Mouse (Mus musculus) MEL (cell line): Measurements from ENCODE around the gene Mrtfa. TPM values are rescaled to one million over a fixed set of nuclear protein-coding genes. Genes with fewer than 3 reads are reported as not detected.

Experiments
- DNase-seq: peaks from one replicate; pipeline ENCODE4 v3.0.0; 2011; ENCODE audit warnings: low read depth, low spot score
- H3K27ac ChIP-seq: 2 replicates; pipeline ENCODE4 v1.5.1; 2012; ENCODE audit warnings: low read depth, mild to moderate bottlenecking, control low read depth, low read length, moderate library complexity; ENCODE audit not compliant: control insufficient read depth
- H3K27me3 ChIP-seq, 2 experiments: fragments of 150-350 bp in 1 of 2; sonication (generic) in 1 of 2; 2 replicates each; pipeline ENCODE4 v1.6.1; 2012; ENCODE audit warnings: low read length in 2 of 2, mild to moderate bottlenecking in 2 of 2, improper control_type of control experiment in 1 of 2, moderate library complexity in 1 of 2; ENCODE audit not compliant: insufficient read depth in 2 of 2, control insufficient read depth in 1 of 2
- H3K36me3 ChIP-seq, 2 experiments: 2 replicates each; pipeline ENCODE4 v1.6.1; 2012 to 2014; ENCODE audit warnings: low read length in 2 of 2, improper control_type of control experiment in 1 of 2, inconsistent platforms in 1 of 2, mild to moderate bottlenecking in 1 of 2; ENCODE audit not compliant: insufficient read depth in 2 of 2, control insufficient read depth in 1 of 2
- H3K4me1 ChIP-seq, 2 experiments: fragments of 150-350 bp in 1 of 2; sonication (generic) in 1 of 2; 2 replicates each; pipeline ENCODE4 v1.6.1; 2012; ENCODE audit warnings: low read length in 2 of 2, improper control_type of control experiment in 1 of 2, mild to moderate bottlenecking in 1 of 2; ENCODE audit not compliant: insufficient read depth in 2 of 2, control insufficient read depth in 1 of 2
- H3K4me3 ChIP-seq, 2 experiments: fragments of 150-350 bp in 1 of 2; sonication (generic) in 1 of 2; 2 replicates each; pipeline ENCODE4 v1.5.1; 2012; ENCODE audit warnings: low read depth in 2 of 2, low read length in 2 of 2, mild to moderate bottlenecking in 2 of 2, moderate library complexity in 2 of 2, control low read depth in 1 of 2, improper control_type of control experiment in 1 of 2; ENCODE audit not compliant: control insufficient read depth in 1 of 2, insufficient read depth in 1 of 2
- H3K79me2 ChIP-seq: 2 replicates; pipeline ENCODE4 v1.6.1; 2012; ENCODE audit warnings: mild to moderate bottlenecking, low read length, moderate library complexity; ENCODE audit not compliant: control insufficient read depth, poor library complexity, insufficient read depth
- H3K9ac ChIP-seq: 2 replicates; pipeline ENCODE4 v1.6.1; 2012; ENCODE audit warnings: low read depth, mild to moderate bottlenecking, control low read depth, low read length, moderate library complexity; ENCODE audit not compliant: control insufficient read depth, poor library complexity, severe bottlenecking
- H3K9me3 ChIP-seq: fragments of 150-350 bp; sonication (generic); replicated peaks from 2 replicates; pipeline ENCODE4 v1.6.1; 2012; ENCODE audit warnings: mild to moderate bottlenecking, low read length, improper control_type of control experiment, moderate library complexity; ENCODE audit not compliant: insufficient read depth
- CHD1 ChIP-seq: IDR thresholded peaks from 2 replicates; pipeline ENCODE4 v1.6.1; 2012; ENCODE audit warnings: low read depth, mild to moderate bottlenecking, inconsistent platforms, low read length, improper control_type of control experiment
- CHD2 ChIP-seq: IDR thresholded peaks from 2 replicates; pipeline ENCODE4 v1.6.1; 2011; ENCODE audit warnings: low read length, improper control_type of control experiment
- E2F4 ChIP-seq: IDR thresholded peaks from 2 replicates; pipeline ENCODE4 v1.6.1; 2011; ENCODE audit warnings: low read depth, low read length, improper control_type of control experiment, borderline replicate concordance
- EP300 ChIP-seq, 2 experiments: IDR thresholded peaks; 2 replicates each; pipeline ENCODE4 v1.6.1; 2011; ENCODE audit warnings: improper control_type of control experiment in 2 of 2, low read length in 2 of 2, low read depth in 1 of 2, mild to moderate bottlenecking in 1 of 2
- ETS1 ChIP-seq: IDR thresholded peaks from 2 replicates; pipeline ENCODE4 v1.6.1; 2012; ENCODE audit warnings: low read depth, mild to moderate bottlenecking, inconsistent platforms, low read length, improper control_type of control experiment, moderate library complexity
- GATA1 ChIP-seq: IDR thresholded peaks from 2 replicates; pipeline ENCODE4 v1.6.1; 2011; ENCODE audit warnings: low read depth, low read length, improper control_type of control experiment
- HCFC1 ChIP-seq: IDR thresholded peaks from 2 replicates; pipeline ENCODE4 v1.6.1; 2012; ENCODE audit warnings: low read depth, mild to moderate bottlenecking, inconsistent platforms, low read length, improper control_type of control experiment, moderate library complexity
- JUND ChIP-seq: IDR thresholded peaks from 2 replicates; pipeline ENCODE4 v1.6.1; 2011; ENCODE audit warnings: low read depth, mild to moderate bottlenecking, improper control_type of control experiment, low read length
- KAT2A ChIP-seq: conservative IDR thresholded peaks from 2 replicates; pipeline ENCODE4 v1.6.1; 2012; ENCODE audit warnings: low read depth, low read length, improper control_type of control experiment, inconsistent platforms
- MAFK ChIP-seq: IDR thresholded peaks from 2 replicates; pipeline ENCODE4 v1.6.1; 2011; ENCODE audit warnings: low read depth, mild to moderate bottlenecking, low read length, improper control_type of control experiment, borderline replicate concordance
- MXI1 ChIP-seq: IDR thresholded peaks from 2 replicates; pipeline ENCODE4 v1.6.1; 2011; ENCODE audit warnings: mild to moderate bottlenecking, low read depth, low read length, improper control_type of control experiment
- MYB ChIP-seq: IDR thresholded peaks from 2 replicates; pipeline ENCODE4 v1.6.1; 2011; ENCODE audit warnings: mild to moderate bottlenecking, low read depth, low read length, improper control_type of control experiment
- NELFE ChIP-seq: IDR thresholded peaks from 2 replicates; pipeline ENCODE4 v1.6.1; 2011; ENCODE audit warnings: low read depth, low read length, improper control_type of control experiment
- NRF1 ChIP-seq: IDR thresholded peaks from 2 replicates; pipeline ENCODE4 v1.6.1; 2014; ENCODE audit warnings: low read depth, mild to moderate bottlenecking, inconsistent platforms, low read length, improper control_type of control experiment, moderate library complexity; ENCODE audit not compliant: poor library complexity, insufficient read depth, severe bottlenecking
- POLR2A ChIP-seq, 2 experiments: IDR thresholded peaks; 2 replicates each; pipeline ENCODE4 v1.6.1; 2011 to 2012; ENCODE audit warnings: low read length in 2 of 2, mild to moderate bottlenecking in 2 of 2, control low read depth in 1 of 2, improper control_type of control experiment in 1 of 2, low read depth in 1 of 2, moderate library complexity in 1 of 2; ENCODE audit not compliant: control insufficient read depth in 1 of 2, insufficient read depth in 1 of 2, poor library complexity in 1 of 2
- POLR2AphosphoS2 ChIP-seq: IDR thresholded peaks from 2 replicates; pipeline ENCODE4 v1.6.1; 2011; ENCODE audit warnings: low read length, improper control_type of control experiment
- POLR2AphosphoS5 ChIP-seq: IDR thresholded peaks from 2 replicates; pipeline ENCODE4 v1.6.1; 2012; ENCODE audit warnings: low read depth, borderline replicate concordance, mild to moderate bottlenecking, inconsistent platforms, low read length, moderate library complexity, mixed read lengths
- RAD21 ChIP-seq: IDR thresholded peaks from 2 replicates; pipeline ENCODE4 v1.6.1; 2011; ENCODE audit warnings: mild to moderate bottlenecking, low read depth, low read length, improper control_type of control experiment
- RCOR1 ChIP-seq: IDR thresholded peaks from 2 replicates; pipeline ENCODE4 v1.6.1; 2012; ENCODE audit warnings: low read depth, mild to moderate bottlenecking, inconsistent platforms, low read length, improper control_type of control experiment
- TAL1 ChIP-seq: IDR thresholded peaks from 2 replicates; pipeline ENCODE4 v1.6.1; 2012; ENCODE audit warnings: mild to moderate bottlenecking, inconsistent platforms, low read length, moderate library complexity, mixed read lengths
- TCF12 ChIP-seq: IDR thresholded peaks from 2 replicates; pipeline ENCODE4 v1.6.1; 2014; ENCODE audit warnings: low read depth, mild to moderate bottlenecking, inconsistent platforms, low read length, improper control_type of control experiment, moderate library complexity
- UBTF ChIP-seq: IDR thresholded peaks from 2 replicates; pipeline ENCODE4 v1.6.1; 2012; ENCODE audit warnings: low read depth, mild to moderate bottlenecking, inconsistent platforms, low read length, improper control_type of control experiment, moderate library complexity, borderline replicate concordance; ENCODE audit not compliant: insufficient read depth
- USF2 ChIP-seq, 2 experiments: IDR thresholded peaks; 2 replicates each; pipeline ENCODE4 v1.6.1; 2011 to 2012; ENCODE audit warnings: improper control_type of control experiment in 2 of 2, low read length in 2 of 2, borderline replicate concordance in 1 of 2, inconsistent platforms in 1 of 2, low read depth in 1 of 2, mild to moderate bottlenecking in 1 of 2; ENCODE audit not compliant: insufficient read depth in 1 of 2
- ZKSCAN1 ChIP-seq: IDR thresholded peaks from 2 replicates; pipeline ENCODE4 v1.6.1; 2012; ENCODE audit warnings: low read depth, mild to moderate bottlenecking, inconsistent platforms, low read length, improper control_type of control experiment, moderate library complexity
- ZNF384 ChIP-seq: IDR thresholded peaks from 2 replicates; pipeline ENCODE4 v1.6.1; 2012; ENCODE audit warnings: low read depth, mild to moderate bottlenecking, inconsistent platforms, low read length, improper control_type of control experiment
- polyA plus RNA-seq, 2 experiments: library from polyadenylated mRNA; stranded (reverse) in 1 of 2; unstranded in 1 of 2; fragments of >175 nt in 1 of 2; fragments of >200 nt in 1 of 2; gene quantifications; 2 replicates each; pipeline versions ENCODE4 v1.2.1 to v1.2.4; 2012; ENCODE audit warnings: low replicate concordance in 2 of 2, low read depth in 1 of 2; ENCODE audit not compliant: insufficient read length in 2 of 2, insufficient read depth in 1 of 2, missing spikeins in 1 of 2
- total RNA-seq: library from RNA; depleted of rRNA; stranded (reverse); fragments of 300-350 nt; gene quantifications from 2 replicates; pipeline ENCODE4 v1.2.3, GENCODE M21; 2012

The Mrtfa gene
- total and polyA plus RNA-seq, 3 experiments = 2.6 to 11.9 TPM; not detected in 1

DNA sequence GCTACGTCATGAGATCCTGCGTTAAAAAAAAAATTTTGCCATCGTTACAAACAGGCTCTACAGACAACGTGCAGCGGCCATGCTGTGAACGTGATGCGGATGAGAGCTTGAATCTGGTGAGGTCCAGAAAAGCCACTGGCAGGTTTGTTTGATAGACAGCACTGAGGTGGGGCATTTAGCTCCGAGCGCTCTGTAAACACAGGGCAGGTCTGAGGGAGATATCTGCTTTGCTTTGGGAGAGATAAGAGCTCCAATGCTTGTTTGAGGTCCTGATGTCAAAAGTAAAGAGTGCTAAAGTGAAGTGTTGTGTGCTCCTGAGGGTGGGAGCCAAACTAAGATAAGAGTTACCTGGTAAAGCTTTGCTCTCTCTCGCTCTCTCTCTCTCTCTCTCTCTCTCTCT is 6.6 kb upstream of the Mrtfa start:
- no peak overlapping the region for H3K27ac ChIP-seq
- no peaks in the 10 kb centered on the region for H3K27me3 ChIP-seq
- H3K4me3 ChIP-seq = no peak overlapping the region
- 0 out of 2 replicates have a peak, but pooled peaks have one; percentile 8 for TF ChIP-seq ETS1
- peak; percentile 65 for TF ChIP-seq GATA1
- no peak for TF ChIP-seq TAL1
- TF ChIP-seq UBTF = no peak
- TF ChIP-seq RCOR1 = peak; percentile 22; the same call in 1 of the 2 replicates
- TF ChIP-seq MYB = no peak
- 0 out of 2 replicates have a peak, but pooled peaks have one; percentile 23 for TF ChIP-seq MXI1
- no peaks in the 10 kb centered on the region for H3K79me2 ChIP-seq
- no peaks in the 10 kb centered on the region for H3K9me3 ChIP-seq
- DNase-seq = peak; percentile 50
- no peaks in the 10 kb centered on the region for H3K36me3 ChIP-seq
- H3K9ac ChIP-seq = no peak overlapping the region
- H3K4me1 ChIP-seq = peaks cover 0 to 6% of the 10 kb centered on the region in 2 experiments; a peak in 2 of 4 replicates

DNA sequence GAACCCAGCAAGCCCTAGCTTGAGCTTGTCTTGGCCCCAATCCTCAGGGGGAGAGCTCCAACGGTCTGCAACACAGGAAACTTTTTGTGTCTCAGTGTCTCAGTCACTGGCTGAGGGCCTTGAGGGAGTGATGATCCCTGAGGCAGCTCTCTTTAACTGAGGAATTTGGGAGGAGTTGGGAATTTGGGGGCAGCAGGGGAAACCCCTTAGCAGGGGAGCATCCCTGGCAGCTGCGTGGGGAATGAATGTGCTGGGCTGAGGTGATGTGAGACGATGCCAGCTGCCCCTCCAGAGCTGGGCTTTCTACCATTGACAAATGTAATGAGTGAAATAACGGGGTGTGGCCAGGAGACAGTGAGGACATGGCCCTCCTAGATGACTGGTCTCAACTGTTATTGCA is 4.9 kb upstream of the Mrtfa start:
- TF ChIP-seq RAD21 (no peak), POLR2A (IDR thresholded peaks at IDR 0.05; ENCODE audit: control insufficient read depth in 1 of 2, insufficient read depth in 1 of 2, low read depth in 1 of 2, low read length in 2 of 2, poor library complexity in 1 of 2) (no peak), MXI1 (no peak), MAFK (no peak), JUND (no peak), ZKSCAN1 (no peak), EP300 (IDR thresholded peaks at IDR 0.05; ENCODE audit: low read depth in 1 of 2, low read length in 2 of 2) (no peak), E2F4 (no peak), RCOR1 (no peak), CHD1 (no peak)
- TF ChIP-seq, all 39 proteins: peak for 0
- Histone ChIP-seq H3K27ac (no peak overlapping the region), H3K79me2 (no peaks in the 10 kb centered on the region), H3K4me1 (peaks cover 3 to 11% of the 10 kb centered on the region in 2 experiments; a peak in 2 of 4 replicates), H3K9me3 (no peaks in the 10 kb centered on the region), H3K4me3 (no peak overlapping the region), H3K9ac (no peak overlapping the region), H3K36me3 (0 out of 4 replicates have a peak, but pooled peaks cover 0 to 2% of the 10 kb centered on the region in 2 experiments), H3K27me3 (no peaks in the 10 kb centered on the region)
- DNase-seq = no peak

DNA sequence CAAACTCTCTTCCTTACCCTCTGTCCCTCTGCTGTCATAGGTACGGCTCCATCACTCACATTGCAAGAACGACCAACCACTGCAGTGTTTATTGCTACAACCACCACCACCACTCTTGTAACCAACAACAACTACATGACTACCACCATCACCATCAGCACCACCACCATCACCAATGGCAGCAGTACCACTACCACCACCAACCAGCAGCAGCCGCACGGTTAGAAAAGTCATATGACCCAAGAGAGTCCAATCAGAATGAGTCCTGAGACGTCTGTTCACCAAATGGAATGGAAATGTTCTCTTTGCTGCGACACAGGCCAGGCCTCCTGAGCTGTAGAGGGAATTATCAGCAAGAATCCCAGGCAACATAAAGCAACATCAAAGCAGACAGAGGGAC is 4.2 kb upstream of the Mrtfa start:
- no peaks in the 10 kb centered on the region for H3K27me3 ChIP-seq
- no peaks in the 10 kb centered on the region for H3K9me3 ChIP-seq
- DNase-seq = no peak
- H3K27ac ChIP-seq = no peak overlapping the region
- H3K36me3 ChIP-seq = 0 out of 4 replicates have a peak, but pooled peaks cover 0 to 2% of the 10 kb centered on the region in 2 experiments
- peaks cover 3 to 14% of the 10 kb centered on the region in 2 experiments; a peak in 2 of 4 replicates for H3K4me1 ChIP-seq
- peaks cover 2% of the 10 kb centered on the region for H3K79me2 ChIP-seq
- H3K9ac ChIP-seq = no peak overlapping the region
- no peak overlapping the region for H3K4me3 ChIP-seq
- TF ChIP-seq TCF12 = no peak
- no peak for TF ChIP-seq E2F4
- no peak for TF ChIP-seq HCFC1
- no peak for TF ChIP-seq NRF1
- no peak for TF ChIP-seq CHD2
- no peak for TF ChIP-seq ZNF384
- TF ChIP-seq MXI1 = no peak
- no peak for TF ChIP-seq ETS1
- TF ChIP-seq CHD1 = no peak
- no peak for TF ChIP-seq NELFE
- no peak for TF ChIP-seq POLR2AphosphoS5
- no peak for TF ChIP-seq POLR2A (IDR thresholded peaks at IDR 0.05; ENCODE audit: control insufficient read depth in 1 of 2, insufficient read depth in 1 of 2, low read depth in 1 of 2, low read length in 2 of 2, poor library complexity in 1 of 2)
- no peak for TF ChIP-seq POLR2AphosphoS2
- TF ChIP-seq MYB = no peak
- TF ChIP-seq KAT2A = no peak
- TF ChIP-seq USF2 (IDR thresholded peaks at IDR 0.05; ENCODE audit: borderline replicate concordance in 1 of 2, insufficient read depth in 1 of 2, low read depth in 1 of 2, low read length in 2 of 2) = no peak
